Mouse (Mus musculus) common myeloid progenitor, adult 5-6 weeks (primary cell): Measurements from ENCODE around the gene Cars. TPM values are rescaled to one million over a fixed set of nuclear protein-coding genes. Genes with fewer than 3 reads are reported as not detected.
A peak's percentile ranks its signal among the peaks of the same experiment; 100 is the strongest.
"Not testable (repeated sequence)": the region's sequence is repeated elsewhere in the genome, so short reads cannot be mapped to it uniquely, and the experiment has no call there.

Source experiments
- ATAC-seq: replicated peaks from 2 replicates; pipeline ENCODE4 v1.8.0; 2016; ENCODE audit warnings: low read depth, mild to moderate bottlenecking, moderate TSS enrichment, inconsistent platforms; ENCODE audit not compliant: poor library complexity, severe bottlenecking
- total RNA-seq: library from RNA; stranded (forward); fragments of 200-1000, 187-1606 nt; gene quantifications from 2 replicates; pipeline ENCODE4 v1.2.3, GENCODE M21; 2017

Cars gene
- total RNA-seq, 1 experiment from 2014 or later, result 63.9 TPM

DNA sequence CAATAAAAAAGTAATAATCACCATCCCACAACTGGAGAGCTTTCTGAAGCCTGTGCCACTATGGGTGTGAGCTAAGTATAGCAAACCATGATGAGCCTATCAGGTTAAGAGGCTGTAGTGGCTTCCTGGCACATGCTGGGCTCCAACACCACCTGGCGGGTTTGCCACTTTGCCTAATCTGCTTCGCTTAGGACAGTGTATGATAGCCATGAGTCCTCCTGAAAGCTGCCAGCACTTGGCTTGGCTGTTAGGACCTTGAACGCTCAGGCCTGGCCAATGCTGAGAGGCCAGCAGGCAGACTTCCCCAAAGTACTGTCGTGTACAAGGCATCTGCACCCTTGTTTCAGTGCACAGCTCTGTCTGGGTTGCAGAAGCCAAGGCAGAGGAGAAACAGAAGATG is 11.9 kb downstream of the Cars start:
- no peak for ATAC-seq

DNA sequence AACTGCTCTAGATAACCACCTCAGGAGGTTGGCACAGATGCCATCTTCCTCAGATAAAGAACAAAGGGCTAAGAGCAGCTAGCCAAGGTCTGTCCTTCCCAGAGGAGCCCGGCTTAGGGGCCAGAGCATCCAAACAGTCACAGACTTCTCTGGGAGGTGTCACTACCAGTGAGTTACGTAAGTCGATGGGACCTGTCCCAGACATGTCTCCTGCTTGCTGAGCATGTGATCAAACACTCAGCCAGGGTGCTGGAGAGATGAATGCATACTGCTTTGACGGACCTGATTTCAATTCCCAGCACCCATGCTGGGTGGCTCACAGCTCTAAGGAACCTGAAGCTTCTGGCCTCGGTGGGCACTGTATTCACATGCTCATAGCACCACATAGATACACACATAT is 12.3 kb downstream of the Cars start:
- ATAC-seq, result no peak

DNA sequence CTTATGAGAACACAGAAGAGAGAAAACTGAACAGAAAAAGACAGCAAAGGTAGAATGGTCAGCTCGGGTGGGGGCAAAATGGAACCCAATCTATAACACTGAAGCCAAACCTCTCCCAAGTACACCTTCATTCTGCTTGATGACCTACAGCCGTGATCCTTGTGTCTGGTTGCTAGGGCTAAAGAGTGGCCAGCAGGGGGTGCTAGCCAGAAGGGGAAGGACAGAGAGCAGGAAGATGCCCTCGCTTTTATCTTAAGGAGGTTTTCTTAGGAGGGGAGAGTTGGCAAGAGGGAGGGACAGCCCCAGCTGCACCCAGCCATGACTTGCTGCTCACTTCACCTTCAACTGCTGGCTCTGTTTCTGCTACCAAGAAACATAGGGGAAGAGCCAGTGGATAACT is 15.9 kb downstream of the Cars start:
- peak; percentile 95 for ATAC-seq

DNA sequence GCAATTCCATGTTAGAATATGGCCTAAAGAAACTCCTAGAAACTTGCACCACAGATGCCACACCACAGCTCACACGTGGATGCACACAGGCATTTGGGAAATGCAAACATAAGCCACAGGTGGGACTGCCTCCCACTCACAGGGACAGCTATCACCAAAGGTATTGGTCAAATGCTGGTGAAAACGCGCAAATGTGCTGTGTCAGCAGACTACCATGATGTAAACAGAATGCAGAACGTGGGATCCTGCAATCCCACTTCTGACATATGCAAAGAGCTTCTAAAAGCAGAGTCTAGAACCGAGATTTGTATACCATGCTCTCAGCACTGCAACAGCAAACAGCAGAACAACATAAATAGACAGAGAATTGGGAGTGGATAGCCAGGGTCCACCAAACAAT is 16.9 kb downstream of the Cars start:
- no peak for ATAC-seq

DNA sequence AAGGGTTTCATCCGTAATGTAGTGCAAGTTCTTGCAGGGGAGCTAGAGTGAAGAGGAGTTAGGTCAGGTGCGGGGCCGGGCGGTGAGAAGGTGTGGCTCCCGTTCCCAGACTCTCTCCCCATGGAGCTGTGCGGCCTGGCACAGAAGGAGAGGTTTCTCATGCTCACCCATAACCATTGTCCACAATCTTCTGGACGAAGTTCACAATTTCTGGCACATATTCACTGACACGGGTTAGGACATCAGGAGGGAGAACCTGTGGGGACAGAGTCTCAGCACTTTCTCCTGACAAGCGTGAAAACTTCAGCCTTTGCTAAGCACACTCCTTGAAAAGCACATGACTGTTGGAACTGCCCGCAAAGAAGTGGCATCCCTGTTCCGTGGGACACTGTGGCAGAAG is 24.1 kb downstream of the Cars start:
- no peak for ATAC-seq

DNA sequence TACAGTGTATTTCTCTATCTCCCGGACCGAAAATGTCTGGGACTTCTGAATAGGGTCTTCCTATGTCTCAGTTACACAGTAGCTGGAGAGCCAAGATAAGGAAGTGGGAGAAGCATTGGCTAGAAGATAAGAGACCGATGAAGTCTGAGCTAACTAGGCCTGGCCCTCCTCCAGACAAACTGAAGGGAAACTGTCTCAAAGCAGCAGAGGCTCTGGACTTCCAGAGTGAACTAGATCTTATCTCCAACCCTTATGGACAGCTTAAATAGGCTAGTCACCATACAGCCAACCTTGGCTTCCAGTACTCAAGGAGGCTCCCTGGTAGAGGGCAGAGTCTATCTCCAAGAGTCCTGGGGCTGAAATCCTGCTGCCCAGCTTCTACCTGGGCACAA is 34.2 kb downstream of the Cars start:
- peak; percentile 89 for ATAC-seq

DNA sequence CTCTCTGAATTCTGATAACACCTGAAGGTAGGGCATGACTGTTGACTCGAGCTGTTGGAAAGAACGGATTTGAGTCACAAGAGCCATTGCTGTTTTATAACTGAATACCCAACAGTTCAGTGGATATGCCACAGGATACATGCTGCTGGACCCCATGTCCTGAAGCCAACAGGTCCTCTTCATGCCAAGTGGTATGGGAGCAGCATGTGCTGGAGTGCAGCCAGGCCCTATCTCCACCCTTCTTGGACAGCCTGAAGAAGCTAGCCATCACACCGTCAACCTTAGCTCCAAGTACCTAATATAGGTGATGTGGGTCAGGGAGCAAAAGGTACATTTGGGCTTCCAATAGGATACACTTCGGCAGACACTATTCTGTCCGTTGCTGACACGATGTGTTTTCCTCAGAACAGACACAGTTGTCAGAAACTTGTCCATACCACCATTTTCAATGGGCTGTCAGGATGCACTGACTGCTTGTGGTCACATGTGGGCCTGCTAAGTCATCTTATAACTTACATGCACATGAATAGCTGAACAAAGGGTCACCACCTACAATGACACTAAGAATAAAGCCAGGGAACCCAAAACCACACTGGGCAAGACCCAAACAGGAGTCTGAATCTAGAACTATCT is 34.8 kb downstream of the Cars start:
- ATAC-seq, result peak; percentile 78

DNA sequence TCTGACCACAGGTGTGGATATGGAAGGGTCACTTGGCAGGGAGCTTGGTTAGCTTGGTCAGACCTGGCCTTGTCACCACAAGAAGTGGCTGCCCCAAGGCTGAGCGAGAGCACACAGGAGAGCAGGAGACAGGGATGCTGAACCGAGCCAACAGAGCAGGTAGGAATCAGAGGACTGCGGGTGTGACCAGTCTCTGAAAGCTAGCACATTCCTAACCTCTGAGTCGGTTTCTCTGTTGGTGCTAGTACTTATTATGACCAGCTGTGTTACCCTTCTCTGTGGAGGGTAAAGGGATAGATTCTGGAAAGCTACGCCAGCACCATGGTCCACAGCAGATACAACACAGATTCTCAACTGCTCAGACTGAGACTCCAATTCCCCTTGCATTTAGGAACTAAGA is 36.1 kb downstream of the Cars start:
- ATAC-seq, result no peak

DNA sequence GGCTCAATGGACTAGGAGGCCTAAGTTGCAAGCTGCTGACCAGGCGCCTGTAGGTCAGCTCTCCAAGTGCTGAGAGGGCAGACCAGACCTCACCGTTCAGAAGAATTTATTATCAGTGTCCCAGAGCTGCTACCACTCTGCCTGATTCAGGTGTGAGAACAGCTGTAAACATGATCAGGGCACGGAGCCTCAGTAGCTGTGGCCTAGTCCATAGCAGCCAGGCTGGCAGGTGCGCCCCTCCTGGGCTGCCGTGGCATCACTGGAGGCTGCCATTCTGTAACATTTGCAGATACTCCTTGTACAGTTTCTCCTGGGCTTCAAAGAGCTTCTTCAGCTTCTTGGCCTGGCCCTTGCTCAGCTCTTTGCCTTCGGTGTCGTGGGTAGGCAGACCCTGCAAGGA is 42.3 kb downstream of the Cars start:
- ATAC-seq, result peak; percentile 28; the same call in 1 of the 2 replicates

DNA sequence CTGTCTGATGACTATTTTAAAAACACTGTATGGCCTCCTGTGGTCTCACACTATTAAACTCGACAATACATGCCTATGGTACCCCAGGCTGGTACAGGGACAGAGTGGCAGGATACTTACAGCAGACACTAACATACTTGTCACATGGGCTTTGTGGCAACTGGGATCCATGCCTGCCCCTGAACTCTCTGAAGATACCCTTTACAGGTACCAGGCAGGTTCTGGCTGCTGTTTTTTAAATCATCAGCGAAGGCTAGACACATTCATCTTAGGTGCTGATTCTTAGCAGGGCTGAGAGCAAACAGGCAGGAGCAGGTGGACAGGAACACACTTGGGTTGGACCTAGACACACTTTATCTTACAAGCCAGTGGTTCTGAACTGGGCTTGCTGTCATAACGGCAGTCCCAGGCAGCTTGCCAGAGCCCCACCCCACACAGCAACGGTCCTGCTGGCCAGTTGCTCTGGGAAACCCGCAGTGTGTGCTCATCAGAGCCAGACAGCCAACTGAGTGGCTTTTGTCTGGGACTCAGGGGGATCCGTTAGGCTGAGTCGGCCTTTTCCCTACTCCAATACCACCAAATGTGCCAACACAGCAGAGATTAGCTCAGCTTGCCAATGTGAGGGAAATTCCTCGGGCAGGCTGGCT is 42.8 kb downstream of the Cars start:
- peak; percentile 83 for ATAC-seq

DNA sequence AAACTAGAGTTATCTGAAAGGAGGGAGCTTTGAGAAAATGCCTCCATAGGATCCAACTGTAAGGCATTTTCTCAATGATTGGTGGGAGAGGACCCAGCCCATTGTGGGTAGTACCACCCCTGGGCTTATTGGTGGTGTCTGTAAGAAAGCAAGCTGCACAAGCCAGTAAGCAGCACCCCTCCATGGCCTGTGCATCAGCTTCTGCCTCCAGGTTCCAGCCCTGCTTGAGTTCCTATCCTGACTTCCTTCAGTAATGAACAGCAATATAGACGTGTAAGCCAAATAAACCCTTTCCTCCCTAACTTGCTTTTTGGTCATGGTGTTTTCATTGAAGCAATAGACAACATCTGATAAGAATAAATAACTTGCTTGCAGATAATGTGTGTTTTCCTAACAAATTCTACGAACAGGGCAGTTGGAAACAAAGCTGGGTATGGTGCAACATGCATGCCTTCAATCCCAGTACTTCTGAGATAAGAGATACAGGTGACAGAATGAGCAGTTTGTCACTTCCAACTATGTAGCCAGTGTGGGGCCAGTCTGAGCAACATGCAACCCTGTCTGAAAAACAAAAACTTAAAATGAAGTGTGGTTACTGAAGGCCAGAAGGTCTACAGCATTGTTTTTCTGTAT is 50.2 kb downstream of the Cars start:
- no peak for ATAC-seq

DNA sequence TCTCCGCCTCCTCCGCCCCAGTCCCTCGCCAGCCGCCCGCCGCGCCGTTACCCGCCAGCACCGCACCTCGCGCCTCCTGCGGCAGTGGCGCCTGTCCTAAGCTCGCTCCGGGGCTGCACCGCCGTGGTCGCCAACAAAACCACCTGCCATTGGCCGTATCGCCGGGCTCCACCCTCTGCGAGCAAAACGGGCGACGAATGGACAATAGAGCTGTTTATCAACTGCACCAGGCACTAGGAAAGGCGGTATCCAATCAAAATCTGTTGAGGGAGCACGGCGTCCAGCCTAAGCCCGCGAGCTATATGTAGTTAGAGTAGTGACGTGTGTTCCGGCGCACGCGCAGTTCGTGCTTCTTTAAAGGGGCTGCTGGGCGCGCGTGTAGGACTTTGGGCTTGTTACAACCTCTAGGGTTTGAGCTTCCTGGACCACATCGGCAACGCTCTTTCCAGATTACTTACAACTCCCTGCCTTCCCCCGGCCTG is 50.9 kb downstream of the Cars start, which contains the start of gene Nap1l4:
Gene Nap1l4, minus strand, starts transcription at position 131 of the 482 bp plus-strand sequence.
- ATAC-seq, result peak; percentile 95

DNA sequence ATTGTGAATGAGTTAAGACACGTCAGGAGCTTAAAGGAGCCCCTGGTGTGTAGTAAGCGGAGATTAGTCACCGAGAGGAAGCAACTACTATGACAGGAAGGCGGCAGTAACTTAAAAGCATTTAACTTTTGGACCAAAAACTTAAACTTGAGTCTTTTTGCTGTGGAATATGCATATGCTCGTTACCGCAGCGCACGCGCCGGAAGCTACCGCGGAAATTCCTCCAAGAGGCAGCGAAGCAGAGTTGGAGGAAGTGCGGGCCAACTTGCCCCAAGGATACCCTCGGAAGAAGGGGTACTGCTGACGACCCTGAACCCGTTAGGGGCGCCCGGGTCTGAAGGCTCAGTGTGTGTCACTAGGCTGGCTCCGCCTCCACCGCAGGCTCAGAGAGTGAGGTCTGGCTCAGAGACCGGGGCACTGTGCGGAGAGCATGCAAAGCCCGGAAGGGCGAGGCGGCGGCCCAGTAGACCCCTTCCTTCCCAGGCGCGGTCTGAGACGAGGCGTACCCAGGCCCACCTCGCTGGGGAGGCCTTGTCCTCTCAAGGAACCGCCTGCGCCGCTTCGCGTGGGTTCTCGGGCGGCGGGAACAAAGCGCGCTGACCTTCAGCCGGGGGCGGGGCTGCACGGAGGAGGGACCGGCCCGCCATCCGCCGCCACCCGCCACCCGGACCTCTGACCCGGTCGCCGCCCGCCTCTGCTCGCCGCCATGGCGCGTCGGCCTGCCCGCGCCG is 51.5 kb downstream of the Cars start:
- peak; percentile 43 for ATAC-seq

DNA sequence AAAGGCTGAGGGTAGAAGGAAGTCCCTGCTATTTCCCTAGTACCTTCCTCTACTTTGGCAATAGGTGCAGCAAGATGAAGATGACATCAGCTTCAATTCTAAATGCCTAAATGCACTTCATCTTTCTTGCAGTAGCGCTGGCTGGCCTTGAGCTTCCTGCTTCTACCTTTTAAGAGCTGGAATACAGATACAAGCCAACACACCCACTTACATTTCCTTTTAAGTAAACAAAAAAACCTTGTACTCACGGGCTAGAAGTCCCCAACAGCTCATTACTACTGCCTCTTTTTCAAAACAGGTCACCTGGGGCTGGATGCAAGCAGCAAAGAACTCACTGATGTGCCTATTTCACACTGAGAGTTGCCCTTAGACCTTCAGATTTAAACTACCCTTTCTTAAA is 53.3 kb downstream of the Cars start:
- ATAC-seq, result no peak

DNA sequence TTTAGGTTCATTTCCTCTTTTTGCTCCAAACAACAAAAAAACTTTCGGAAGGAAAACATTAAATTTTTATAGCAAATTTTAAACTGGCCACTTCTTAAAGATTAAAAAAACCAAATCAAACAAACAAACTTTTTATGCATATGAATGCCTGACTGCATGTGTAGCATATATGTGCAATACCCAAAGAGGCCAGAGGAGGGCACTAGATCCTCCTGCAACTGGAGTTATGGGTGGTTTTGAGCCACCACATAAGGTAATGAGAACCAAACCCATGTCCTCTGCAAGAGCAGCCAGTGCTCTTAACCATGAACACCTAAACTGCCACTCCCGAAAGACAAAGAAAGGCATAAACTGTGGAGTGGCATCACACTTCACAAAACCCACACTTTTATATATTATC is 55.5 kb downstream of the Cars start:
- ATAC-seq, result no peak

DNA sequence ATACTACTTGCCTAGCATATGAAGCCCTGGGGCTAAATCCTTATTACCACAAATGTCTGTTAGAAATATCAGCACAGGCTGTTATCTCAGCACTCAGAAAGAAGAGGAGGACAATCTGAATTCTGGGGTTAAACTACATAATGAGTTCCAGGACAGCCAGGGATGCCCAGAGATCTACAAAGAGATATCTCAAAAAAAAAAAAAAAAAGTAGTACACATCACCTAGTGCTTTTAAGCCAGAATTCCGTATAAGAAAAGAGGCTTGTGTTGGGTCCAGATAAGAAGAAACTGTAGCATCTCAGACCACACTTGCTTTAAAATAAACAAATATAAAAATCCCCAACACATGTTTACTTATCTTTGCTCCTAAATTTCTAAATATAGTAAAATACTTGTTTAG is 61.2 kb downstream of the Cars start:
- no peak for ATAC-seq

DNA sequence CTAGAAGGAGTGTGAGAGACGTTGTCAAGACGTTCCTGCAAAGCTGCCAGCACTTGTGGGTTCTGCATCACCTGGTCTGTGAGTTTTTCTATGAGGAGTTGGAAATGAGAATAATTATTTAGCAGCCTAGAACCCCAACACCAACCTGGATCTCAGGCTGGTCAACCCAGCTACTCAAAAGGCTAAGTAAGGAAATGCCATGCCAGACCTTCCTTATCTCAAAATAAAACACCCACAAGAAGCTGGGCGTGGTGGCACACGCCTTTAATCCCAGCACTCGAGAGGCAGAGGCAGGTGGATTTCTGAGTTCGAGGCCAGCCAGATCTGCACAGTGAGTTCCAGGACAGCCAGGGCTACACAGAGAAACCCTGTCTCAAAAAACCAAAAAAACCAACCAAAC is 61.7 kb downstream of the Cars start:
- ATAC-seq, result not testable (repeated sequence)

DNA sequence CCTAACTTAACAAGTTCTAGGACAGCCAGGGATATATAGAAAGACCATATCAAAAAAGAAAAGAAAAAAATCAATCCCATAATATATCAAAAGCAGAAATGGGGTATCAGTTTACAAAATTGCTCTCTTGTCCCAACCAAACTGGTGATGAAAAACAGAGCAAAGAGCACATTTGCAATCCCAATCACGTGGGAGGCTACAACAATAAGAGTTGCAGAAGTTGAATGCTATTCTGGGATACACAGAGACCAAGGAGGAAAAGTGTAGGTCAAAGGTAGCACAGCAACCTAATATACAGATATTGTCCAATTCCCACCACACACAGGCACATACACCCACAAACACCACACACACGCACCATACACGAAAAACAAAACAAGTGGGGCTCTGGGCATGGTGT is 63.6 kb downstream of the Cars start:
- ATAC-seq, result no peak

DNA sequence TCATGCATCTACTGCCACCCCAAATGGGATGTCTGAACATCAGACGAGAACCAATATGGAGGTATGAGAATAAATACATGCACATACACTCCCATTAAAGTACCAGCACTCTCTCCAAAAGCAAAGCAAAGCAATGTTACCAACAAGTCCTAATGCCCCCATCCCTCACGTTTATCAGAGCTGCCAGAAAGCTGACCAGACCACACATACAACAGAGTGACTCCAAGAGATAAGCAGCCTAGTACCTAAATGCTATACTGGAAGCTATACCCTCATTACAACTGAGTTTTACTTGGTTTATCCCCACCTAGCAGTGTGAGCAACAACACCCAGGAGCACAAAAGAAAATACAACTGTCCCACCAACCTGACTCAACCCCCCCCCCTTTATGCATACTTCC is 66.6 kb downstream of the Cars start:
- peak; percentile 86 for ATAC-seq

DNA sequence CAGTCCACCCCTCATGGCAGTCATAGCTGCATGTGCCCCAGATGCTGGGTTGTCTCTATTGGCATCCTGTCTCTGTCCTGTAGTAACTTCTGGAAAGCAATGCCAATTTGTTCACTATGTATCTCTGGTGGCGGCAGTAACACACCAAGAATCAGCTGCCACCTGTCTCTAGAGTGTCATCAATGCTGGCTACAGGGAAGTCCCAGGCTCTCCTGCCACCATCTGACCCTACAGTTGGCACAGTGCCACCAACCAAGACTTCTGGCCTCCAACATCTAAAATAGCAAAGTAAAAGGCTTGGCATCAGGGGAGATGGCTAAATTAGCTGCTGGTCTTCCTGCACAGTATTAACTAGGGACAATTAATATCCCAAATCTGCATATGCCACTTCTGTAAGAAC is 67.5 kb downstream of the Cars start:
- ATAC-seq, result no peak

DNA sequence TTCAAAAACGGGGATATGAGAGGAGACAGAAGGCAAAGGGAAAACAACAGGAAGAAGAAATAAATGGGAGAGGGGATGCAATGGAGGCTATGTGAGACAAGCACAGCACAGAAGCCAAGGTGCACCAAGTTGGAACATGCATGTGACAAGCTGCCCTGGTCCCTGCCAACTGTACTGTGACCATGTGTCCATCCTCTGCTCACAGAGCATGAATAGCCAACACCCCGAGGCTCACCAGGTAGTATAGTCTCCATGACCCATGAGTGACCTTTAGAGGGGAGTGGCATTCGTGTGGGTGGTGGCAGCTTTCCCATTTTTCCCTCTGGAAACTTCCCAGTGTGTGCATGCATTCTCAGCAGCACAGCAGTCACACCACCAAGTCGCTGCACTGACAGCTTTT is 80.6 kb downstream of the Cars start:
- no peak for ATAC-seq
